Mouse (Mus musculus): ENCODE data around the gene Pde4b. TPM values are rescaled to one million over a fixed set of nuclear protein-coding genes. Genes with fewer than 3 reads are reported as not detected.

The Pde4b gene
- polyA plus RNA-seq, 3 experiments from 2014 or later, result 35.9 to 91.8 (median 73.1) TPM

DNA sequence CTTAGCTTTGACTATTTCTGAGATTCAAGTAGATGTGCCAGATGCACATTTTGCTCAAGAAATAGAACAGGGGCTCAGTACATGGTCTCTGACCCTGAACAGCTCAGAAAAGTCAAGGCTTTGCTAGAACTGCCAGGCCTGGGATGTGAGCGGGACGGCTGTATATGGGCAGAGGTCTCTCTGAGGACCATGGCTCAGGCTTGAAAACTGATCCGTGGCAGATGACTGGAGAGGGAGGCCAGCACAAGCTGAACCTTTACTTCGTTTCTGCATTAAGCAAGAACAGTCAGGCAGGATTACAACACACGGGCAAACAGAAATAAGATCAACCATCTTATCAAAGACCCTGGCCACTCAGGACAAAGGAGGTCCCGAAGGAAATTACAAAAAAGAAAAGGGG lies 422.7 kb downstream of the Pde4b start:
- no peak for ATAC-seq

DNA sequence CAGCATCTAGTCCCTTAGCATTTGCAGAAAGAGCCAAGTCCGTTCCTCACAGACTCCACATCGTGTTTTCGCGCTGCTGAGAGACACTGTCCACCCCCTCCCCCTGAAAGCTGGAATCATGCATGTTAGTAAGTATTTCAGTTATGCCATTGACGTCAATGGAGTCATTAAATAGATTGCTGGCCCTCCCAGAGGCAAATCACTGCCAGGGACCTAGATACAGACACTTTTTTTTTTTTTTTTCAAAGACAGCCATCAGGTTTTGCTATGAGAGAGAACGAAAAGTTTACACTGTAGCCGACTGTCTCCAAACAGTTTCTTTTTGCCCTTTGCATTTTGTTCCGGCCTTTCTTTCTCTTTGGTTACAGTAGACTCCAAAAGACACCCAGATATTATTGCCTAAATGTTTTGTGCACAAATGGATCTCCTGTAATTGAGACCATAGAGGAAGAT lies 423.6 kb downstream of the Pde4b start:
- no peak for ATAC-seq

DNA sequence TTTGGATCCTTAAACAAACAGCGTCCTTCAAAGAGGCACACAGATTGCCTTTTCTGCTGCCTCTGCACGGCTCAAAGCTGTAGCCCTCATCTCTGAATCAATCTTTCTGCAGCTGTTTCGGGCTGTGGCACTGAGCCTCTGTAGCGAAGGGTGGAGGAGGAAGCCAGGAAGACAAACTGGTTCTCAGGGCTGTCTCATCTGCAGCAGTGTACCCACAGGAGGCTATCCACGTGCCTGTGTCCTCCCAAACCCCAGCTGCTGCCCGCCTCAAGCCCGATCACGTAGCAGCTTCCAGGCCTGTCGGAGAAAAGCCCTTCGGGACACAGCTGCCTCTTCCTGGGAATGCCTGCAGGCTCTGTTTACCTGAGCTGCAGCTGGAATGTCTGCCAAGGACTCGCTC lies 424.2 kb downstream of the Pde4b start:
- ATAC-seq, result peak; percentile 17

DNA sequence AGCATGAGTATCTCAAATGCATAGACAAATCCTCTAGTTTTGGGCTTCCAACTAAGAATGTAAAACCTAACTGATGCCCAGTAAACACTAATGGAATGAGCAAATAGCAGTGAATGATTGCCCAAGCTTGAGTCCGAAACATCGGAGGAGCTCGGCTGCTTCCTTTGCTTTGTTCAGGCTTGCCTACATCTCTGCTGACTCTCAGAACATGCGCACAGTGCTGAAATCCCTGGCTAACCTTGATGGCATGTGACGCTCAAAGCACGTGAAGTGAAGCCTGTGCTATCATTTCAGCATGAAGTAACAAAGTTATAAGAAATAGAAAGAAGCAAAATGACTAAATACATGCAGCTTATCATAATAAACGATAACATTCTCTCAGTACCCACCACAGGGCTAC lies 425.6 kb downstream of the Pde4b start:
- ATAC-seq, result no peak

DNA sequence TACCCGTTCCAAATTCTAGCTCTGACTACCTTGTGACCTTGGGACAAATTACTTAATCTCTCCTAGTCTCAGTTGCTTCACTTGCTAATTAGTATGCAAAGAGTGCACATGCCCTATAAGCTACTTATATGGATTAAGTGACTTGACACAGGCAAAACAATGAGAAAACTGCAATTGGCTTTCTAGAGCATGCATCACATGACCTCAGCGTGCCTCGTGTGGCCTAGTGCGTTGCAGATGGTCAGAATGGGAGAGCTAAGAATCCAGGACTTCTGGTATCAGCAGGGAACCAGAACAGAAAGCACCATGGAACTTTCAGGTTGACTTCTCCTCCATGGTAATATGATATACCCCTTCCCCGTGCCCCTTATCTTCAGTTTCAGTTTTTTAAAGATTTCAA lies 426.2 kb downstream of the Pde4b start:
- no peak for ATAC-seq

DNA sequence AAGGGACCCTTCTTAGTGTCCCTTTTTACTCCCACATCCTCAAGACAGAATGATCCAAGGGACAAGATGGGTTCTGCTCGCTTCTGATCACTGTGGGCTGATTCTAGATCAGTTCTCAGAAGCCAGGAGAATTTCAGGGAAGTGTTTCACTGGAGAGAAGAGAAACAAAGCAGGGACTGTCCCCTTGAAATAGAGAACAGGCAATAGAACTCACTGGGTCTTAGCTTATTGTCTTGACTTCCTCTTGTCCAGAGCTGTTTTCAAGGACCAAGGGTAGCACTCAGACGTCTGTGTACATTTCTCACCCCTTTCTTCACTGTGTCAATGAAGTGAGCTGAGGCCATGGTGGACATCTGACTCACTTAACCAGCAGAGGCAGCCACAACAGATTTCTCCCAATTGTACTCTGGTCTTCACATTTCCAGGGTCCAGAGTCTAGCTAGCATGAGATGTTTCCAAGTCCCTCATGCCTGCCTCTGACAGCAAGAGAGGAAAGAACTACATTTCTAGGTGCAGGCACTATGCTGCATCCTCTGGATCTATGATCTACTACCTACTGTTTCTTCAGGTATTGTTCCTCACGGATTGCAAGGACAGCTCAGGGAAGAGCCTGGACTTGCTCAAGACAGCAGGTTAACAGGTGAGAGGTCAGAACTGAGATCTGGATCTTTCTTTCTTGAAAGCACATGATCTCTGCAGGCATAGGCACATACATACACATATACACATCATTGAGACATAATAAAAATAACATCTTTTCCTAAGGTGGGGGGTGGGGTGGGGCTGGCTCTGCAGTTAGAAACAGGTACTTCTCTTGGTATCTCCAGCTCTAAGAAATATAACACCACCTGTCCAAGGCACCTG lies 427.9 kb downstream of the Pde4b start:
- no peak for ATAC-seq

DNA sequence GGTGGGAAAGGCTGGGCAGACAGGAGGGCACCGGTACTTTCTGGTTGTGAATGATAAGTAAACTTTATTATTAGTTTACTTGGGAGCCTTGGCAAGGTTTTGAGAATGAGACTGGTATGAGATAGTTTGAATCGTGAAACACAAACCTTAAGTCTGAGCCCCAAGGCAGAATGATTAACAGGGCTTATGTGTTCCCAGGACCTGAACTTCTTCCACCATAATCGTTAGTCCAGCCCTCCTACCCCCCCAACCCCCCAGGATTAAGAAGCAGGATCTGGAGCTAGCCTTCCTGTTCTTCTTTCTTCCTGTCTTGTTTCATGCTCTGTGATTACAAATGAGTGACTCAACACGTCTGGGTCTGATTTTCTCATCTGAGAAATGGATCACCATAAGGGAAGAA lies 429.1 kb downstream of the Pde4b start:
- no peak for ATAC-seq

DNA sequence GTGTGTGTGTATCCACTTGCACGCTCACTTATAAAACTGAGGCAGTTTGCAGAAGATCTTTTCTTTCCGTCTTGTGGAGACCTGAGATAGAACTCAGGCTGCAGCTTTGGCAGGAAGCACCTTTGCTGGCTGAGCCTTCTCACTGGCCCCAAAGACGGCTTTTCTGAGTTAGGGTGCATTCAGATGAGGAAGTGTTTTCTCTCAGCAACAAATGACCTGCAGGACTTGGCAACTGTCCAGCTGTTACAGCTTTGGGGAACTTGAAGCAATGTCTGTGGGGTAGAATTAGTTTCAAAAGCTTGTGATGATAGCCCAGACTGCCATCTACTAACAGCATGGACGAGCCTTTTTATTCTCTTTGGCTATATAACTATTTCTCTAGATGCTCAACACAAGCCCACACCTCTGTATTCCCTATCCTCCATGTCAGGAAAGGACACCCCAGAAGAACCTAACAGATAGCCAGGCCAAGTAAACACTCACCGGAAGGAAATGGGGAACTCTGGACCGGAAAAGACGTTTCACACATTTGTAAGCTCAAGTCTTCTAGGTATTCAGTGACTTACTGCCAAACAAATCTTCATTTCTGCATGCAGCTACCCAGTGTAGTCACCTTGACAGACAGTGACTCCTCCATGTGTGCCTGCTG lies 429.8 kb downstream of the Pde4b start:
- ATAC-seq, result peak; percentile 32

DNA sequence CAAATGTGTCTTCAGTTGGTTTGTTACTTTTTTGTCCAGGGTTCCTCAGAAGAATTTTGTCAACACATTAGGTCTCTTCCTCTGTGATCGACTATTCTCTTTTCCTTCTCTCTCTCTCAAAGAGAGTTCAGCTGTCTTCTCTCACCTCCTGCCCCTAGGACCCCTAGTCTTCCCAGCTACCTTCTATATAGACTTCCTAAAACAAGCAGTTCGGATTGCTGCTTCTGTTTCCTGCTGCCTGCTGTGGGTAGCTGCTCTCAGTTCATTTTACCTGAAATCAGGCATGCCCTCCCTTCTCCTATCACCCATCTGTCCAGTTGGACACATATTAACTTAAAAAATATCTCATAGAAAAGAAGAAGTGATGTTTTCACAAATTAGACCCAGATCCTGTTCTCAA lies 430.3 kb downstream of the Pde4b start:
- no peak for ATAC-seq

DNA sequence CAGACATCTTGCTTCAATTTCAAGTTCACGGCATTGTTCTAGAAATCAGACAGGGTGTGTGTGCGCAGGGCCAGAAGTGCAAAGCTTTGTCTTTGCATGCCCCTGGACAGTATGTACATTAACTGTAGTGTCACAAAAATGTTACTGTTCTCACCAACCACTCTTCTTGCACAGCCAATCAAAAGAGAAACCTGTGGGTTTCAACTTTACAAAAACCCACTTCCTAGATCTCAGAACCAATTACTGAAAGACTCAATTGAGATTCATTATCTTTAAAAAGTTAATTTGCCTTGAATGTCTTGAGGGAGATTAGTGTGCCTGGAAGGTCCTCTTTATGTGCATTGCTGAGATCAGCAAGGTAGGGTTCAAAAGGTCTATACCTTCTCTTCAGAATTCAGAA lies 431.0 kb downstream of the Pde4b start:
- peak; percentile 40 for ATAC-seq

DNA sequence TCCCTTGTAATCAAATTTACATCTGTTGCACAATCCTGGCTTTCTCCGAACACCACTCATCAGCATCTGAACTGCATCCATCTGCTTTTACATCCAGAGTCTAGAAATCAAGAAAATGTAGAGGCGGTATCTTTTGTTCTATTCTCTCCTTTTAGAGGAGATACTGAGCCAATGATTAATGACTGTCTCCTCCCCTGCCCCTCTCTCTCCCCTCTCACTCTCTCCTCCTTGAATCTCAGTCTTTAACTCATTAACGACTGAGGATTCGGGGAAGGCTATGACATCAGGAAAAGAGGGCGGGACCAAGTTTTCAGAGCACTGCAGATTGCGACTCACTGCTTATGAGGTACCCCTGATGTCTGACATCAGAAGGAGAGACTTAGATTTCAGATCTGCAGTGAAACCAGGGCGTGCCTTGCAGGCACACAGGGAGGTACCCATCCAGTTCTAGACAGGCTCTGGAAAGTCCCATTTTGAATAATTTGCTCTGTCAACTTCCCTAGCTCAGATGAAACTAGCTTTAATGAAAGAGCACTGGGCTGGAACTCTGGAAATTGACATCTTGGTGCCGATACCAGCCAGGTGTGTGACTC lies 433.4 kb downstream of the Pde4b start:
- ATAC-seq, result peak; percentile 59

DNA sequence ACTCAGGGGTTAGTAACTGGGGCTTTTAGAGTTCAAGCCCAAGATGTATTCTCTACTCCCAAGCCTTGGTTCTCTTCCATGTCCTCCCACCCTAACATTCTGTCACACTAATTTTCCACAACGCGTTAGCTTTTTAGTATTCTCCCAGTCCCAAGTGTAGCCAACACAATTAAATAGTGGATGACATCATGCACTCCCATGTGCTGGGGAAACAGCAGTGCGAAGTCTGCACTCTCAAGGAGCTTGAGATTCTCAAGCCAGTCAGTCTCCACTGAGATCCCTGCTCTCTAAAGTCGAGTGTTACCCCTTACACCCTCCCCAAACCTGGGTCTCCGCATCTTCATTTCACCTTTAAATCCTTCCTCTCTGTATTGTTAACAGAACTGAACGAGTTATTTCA lies 434.1 kb downstream of the Pde4b start:
- no peak for ATAC-seq

DNA sequence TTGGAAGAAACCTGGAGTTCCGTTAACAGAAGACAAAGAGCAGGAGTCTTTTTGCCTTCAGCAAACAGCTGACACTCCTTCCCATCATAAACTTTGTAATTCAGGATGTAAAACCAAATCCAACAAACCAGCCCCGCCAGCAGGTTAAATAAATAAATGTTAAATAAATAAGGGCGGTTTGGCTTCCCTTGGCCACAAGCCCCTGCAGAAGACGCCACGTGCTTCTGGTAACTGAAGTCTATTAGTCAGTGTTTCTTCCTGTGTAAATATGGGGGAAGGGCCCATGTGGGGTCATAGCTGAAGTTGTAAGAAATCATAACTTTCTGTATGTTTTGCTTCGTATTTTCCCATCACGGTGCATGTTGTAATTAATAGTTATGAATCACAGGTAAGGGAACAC lies 440.0 kb downstream of the Pde4b start:
- ATAC-seq, result no peak

DNA sequence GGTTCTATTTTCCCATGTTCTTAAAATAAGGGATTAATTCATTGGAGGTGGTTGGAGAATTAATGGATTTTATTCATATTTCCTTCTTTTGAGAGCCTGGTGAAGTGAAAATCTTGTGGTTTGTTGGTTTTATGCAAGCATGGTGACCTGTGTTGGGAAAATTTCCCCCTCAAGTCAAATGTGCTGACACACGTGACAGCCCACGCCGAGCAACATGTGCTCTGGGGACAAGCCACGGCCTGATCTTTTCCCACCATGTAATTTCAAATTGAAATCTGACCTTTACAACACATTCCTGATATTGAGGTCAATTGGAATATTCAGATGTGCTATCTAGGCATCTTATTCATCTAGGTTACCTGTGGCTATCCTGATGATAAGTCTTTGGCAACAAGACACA lies 443.5 kb downstream of the Pde4b start:
- ATAC-seq, result no peak

DNA sequence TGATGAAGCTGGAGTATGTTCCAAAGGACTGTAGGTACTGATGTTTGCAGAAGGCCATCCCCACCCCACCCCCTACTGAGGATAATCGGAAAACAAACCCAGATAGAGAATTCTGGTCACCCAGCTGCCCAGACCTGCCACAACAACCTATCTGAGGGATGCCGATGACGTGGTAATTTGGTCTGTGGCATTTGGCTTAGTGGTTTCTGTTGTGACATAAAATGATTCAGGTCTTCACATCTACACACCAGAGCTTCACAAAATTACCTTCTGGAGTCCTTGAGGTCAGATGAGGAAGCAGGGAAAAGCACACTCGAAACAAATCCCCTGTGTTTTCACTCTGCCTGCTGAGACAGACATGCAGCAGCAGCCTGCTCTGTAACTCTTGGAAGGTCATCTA lies 444.4 kb downstream of the Pde4b start:
- ATAC-seq, result no peak

DNA sequence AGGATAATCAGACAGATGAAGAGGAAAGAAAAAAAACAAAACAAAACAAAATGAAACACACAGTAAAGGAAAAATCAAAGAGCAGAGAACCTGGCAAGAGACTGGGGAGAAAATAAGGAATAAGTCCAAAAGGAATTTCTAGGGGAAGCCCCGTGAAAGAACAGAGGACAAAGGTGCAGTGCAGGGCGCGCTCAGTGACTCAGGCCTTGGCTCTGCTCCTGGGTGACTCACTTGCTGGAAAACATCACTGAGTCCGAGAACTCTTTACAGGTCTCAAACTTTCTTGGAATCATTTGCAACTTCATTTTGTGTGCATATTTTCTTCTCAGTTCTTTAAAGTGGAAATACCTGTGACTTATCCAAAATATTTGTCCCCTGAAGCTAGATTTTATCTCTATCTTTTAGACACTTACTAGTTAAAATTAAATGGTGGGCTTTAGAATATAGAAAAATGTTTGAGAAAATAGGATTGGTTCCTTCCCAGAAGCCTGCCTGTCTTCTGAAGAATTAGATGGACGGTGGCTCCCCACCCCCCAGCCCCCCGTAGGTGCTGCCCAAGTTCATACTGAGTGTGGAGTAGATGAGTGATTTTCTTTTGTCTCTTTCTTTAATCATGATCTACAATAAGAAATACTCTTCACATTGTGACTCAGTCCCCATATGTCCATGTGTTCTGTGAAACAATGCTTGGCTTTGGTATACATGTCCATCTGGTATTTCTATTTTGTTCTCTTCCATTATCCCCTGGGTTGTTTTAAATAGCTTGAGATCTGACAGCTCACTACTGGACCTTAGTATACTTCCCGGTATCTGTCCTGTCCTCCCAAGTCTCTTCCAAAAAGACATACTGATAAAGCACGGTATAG lies 446.1 kb downstream of the Pde4b start:
- ATAC-seq, result no peak

DNA sequence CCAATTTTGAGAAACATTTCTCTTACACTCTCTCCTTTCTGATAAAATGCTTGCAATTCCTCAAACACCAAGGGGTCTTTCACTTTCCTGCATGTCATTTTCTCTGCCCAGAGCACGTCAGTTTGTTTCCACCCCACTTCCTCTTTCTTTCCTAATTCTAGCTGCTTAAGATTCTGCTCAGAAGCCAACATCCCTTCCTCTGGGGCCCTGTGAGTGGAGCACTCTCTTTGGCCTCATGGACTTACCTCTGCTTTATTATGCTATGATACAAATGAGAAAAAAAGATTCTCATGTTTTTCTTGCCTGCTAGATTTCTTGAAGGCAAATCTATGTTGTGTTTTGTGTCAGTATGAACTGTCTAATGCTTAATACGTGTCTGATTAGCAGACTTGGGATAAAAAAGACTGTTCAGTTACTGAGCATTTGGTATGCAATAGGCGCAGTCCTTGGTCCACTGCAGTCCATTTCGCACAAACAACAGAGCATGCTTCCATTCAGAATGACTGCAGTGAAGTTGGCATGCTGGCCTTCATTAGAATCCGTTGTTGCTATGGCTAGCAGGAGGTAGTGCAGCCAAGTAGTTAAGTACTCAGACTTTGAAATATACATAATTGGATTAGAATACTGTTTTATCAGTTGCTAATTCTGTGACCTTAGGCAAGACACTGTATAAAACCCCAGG lies 446.8 kb downstream of the Pde4b start:
- ATAC-seq, result no peak

DNA sequence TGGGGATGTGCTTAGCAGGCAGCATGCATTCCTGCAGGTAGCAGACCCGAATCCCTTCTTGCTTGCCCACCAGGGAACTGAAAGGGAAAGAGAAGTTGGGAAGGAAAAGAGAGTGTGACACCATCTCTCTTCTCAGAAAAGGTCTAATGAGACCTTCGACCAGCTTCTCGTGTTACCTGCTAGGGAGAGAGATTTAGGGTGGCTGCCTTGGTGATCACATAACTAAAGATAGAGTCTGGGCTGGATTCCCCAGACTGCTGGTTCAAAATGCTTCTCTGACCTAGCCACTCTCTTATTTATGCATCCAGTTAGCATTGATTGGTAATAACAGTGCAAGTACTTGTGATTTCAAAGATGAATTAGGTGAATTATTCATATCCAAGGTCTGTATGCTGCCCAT lies 448.5 kb downstream of the Pde4b start:
- no peak for ATAC-seq

DNA sequence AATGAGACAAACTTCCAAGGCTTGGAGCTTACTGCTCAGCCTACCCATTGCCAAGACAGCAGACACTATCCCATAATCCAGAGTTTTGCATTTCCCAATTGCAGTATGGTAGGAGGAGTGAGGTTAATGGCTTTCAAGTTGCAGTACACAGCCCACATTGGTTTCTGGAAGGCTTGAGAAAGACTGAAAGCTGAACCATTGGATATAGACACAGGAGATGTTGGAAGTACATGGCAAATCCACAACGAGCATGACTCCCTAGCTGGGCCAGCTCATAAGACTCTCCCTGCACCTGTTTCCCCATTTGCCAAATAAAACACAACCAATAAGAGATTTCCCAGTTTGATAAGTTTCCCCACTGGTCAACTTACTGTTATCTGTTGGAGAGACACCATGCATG lies 450.9 kb downstream of the Pde4b start:
- no peak for ATAC-seq

DNA sequence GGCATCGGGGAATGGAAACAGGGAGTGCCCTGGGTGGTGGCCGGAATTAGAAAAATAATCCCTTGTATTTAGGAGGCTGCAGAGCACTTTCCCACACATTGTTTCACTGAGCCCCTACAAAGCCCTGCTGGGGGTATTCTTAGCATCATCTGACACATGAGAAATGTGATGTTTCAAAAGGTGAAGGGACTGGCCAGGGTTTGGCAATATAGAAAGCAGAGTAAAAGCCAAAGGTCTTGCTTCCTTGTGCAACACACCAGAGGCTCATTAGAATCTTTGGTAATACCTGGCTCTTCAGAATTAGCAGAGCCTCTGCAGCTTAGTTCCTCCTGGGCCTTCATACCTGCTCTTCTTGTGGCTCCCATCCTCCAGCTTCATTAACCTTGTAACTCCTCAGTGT lies 451.4 kb downstream of the Pde4b start:
- ATAC-seq, result no peak

DNA sequence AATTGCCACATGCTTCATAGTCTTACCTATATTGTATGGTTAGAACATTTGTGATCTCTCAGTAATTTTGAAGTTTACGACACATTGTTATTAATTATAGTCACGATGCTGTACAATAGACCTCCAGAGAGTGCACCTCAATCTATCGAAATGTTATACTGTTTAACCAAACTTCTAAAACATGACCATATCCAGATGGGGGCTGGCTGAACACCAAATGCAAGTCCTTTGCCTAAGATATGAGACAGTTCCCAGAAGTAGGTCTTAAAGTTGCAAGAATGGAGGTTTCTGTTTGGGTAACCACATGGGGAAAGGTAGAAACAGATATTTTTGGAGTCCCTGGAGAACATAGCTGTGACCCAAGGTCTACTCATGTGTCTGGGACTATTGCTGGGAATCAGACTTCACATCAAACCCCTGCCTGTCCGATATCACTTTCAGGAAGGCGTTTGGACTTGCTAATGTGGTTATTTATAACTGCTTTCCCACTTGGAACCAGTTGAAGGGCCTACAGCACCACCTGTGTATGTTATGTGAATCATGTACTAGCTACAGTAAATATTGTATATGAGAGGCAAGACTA lies 452.3 kb downstream of the Pde4b start:
- no peak for ATAC-seq

DNA sequence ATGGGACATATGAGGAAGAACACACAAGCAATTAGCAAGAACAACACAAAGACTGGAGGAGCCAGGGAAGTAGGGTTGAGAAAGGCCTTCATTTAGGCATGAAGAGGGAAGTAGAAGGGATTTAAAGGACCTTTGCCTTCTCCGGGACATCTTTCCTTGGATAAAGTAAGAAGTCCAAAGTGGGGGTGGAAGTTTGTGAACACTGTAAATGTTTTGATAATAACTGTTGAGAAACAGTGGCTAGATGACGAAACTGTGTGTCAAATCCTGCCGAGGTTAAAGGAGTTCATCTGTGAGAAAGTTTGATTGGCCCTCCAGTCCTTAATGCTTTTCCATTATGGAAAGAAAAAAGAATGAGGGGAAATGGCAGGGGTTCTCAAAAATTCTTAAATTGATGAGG lies 455.6 kb downstream of the Pde4b start:
- ATAC-seq, result no peak
